Mouse (Mus musculus): ENCODE measurements around the gene Cys1. TPM values are rescaled to one million over a fixed set of nuclear protein-coding genes. Genes with fewer than 3 reads are reported as not detected.
A peak's percentile ranks its signal among the peaks of the same experiment; 100 is the strongest.
"Not testable (repeated sequence)": the region's sequence is repeated elsewhere in the genome, so short reads cannot be mapped to it uniquely, and the experiment has no call there.

Cys1 gene
- polyA plus RNA-seq, 1 experiment from 2014 or later: 1.8 TPM

DNA sequence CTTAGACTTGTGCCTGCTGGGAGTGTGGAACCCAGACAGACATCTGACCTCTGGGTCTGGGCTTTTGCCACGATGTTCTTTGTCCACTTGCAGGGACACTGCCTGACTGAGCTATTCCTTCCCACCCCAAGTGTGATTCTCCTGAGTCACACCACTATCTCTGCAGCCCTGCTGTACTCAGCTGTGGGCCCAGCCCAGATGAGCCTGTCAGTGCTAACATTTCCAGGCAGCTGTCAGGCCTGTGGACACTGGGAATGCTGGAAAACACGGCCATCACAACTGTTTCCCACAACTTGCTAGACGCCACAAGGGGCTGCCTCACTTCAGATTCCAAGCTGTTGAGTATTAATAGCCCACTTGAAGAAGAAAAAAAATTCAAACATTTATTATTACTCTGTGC, 21.4 kb upstream of the Cys1 start:
- no peak for ATAC-seq
- H3K4me1 ChIP-seq (ENCODE audit: control insufficient read depth, insufficient read depth, low read length): peaks cover 4% of the 10 kb centered on the region; the same call in 1 of the 2 replicates
- H3K4me2 ChIP-seq (ENCODE audit: low read length): no peak overlapping the region
- H3K4me3 ChIP-seq (ENCODE audit: low read depth, low read length): no peak overlapping the region
- 90% methylated on average over 3 of the region's 3 CpGs for WGBS
- no peaks in the 10 kb centered on the region for H3K36me3 ChIP-seq (ENCODE audit: control insufficient read depth, insufficient read depth, low read length)
- no peak overlapping the region for H3K9ac ChIP-seq (ENCODE audit: low read depth, low read length)
- H3K27me3 ChIP-seq (ENCODE audit: control insufficient read depth, insufficient read depth, low read depth, low read length): no peaks in the 10 kb centered on the region
- no peak overlapping the region for H3K27ac ChIP-seq (ENCODE audit: low read length)
- H3K9me3 ChIP-seq (replicated peaks; ENCODE audit: control insufficient read depth, low read length, poor library complexity, severe bottlenecking): no peaks in the 10 kb centered on the region

DNA sequence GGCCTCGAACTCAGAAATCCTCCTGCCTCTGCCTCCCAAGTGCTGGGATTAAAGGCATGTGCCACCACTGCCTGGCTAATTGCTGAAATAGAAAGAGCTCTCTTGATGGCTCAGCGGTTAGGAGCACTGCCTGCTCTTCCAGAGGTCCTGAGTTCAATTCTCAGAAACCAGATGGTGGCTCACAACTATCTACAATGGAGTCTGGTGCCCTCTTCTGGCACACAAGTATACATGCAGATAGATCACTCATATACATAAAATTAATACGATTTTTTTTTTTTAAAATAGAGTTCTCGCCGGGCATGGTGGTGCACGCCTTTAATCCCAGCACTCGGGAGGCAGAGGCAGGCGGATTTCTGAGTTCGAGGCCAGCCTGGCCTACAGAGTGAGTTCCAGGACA, 20.0 kb upstream of the Cys1 start:
- not testable (repeated sequence) for H3K36me3 ChIP-seq (ENCODE audit: control insufficient read depth, insufficient read depth, low read length); H3K4me1 ChIP-seq (ENCODE audit: control insufficient read depth, insufficient read depth, low read length); ATAC-seq; H3K4me3 ChIP-seq (ENCODE audit: low read depth, low read length); H3K27me3 ChIP-seq (ENCODE audit: control insufficient read depth, insufficient read depth, low read depth, low read length); H3K9me3 ChIP-seq (replicated peaks; ENCODE audit: control insufficient read depth, low read length, poor library complexity, severe bottlenecking); H3K27ac ChIP-seq (ENCODE audit: low read length); H3K4me2 ChIP-seq (ENCODE audit: low read length); H3K9ac ChIP-seq (ENCODE audit: low read depth, low read length)
- WGBS: 88% methylated on average over 9 of the region's 9 CpGs

DNA sequence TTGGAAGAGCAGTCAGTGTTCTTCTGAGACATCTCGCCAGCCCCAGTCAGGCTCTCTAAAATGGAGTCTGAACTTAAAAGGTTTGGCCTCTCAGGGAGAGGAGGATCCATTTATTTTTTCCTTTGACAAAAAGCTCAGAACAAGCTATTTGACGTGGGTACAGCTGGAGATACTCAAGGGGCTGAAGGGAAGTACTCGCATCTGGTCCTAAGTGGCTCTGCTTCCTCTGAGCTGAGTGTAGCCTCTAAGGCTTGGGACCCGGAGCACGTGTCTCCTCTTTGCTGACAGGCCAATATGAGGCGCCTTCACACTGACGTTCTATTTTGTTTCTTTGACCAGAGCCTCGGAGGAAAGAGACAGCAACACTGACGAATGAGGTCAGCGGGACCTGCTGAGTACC, 18.0 kb upstream of the Cys1 start:
- ATAC-seq: no peak
- H3K4me3 ChIP-seq (ENCODE audit: low read depth, low read length): no peak overlapping the region
- 77% methylated on average over 10 of the region's 10 CpGs for WGBS
- no peaks in the 10 kb centered on the region for H3K4me1 ChIP-seq (ENCODE audit: control insufficient read depth, insufficient read depth, low read length)
- H3K27me3 ChIP-seq (ENCODE audit: control insufficient read depth, insufficient read depth, low read depth, low read length): no peaks in the 10 kb centered on the region
- no peak overlapping the region for H3K9ac ChIP-seq (ENCODE audit: low read depth, low read length)
- H3K27ac ChIP-seq (ENCODE audit: low read length): no peak overlapping the region
- H3K36me3 ChIP-seq (ENCODE audit: control insufficient read depth, insufficient read depth, low read length): no peaks in the 10 kb centered on the region
- no peak overlapping the region for H3K4me2 ChIP-seq (ENCODE audit: low read length)
- H3K9me3 ChIP-seq (replicated peaks; ENCODE audit: control insufficient read depth, low read length, poor library complexity, severe bottlenecking): no peaks in the 10 kb centered on the region

DNA sequence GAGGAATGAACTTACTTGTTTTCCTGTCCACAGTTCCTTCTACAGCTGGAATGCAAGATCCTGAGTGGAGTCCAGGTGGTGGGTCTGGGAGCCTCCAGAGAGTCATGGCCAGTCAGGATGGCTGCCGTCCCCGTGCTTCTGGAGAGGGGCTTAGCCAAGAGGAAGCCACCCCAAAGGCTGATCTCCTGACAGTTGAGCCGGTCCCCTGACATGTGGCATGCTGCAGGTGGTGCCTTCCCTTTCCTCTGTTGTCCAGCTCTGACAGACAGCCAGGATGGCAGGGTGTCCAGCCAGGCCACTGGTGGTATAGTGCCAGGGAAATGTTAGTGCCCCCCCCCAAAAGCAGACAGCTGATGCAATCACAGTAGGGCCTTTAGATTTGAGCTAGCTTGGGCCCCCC, 16.9 kb upstream of the Cys1 start:
- Histone ChIP-seq H3K9ac (ENCODE audit: low read depth, low read length) (no peak overlapping the region), H3K27ac (ENCODE audit: low read length) (no peak overlapping the region), H3K9me3 (replicated peaks; ENCODE audit: control insufficient read depth, low read length, poor library complexity, severe bottlenecking) (no peaks in the 10 kb centered on the region), H3K36me3 (ENCODE audit: control insufficient read depth, insufficient read depth, low read length) (no peaks in the 10 kb centered on the region), H3K4me2 (ENCODE audit: low read length) (no peak overlapping the region), H3K27me3 (ENCODE audit: control insufficient read depth, insufficient read depth, low read depth, low read length) (no peaks in the 10 kb centered on the region), H3K4me1 (ENCODE audit: control insufficient read depth, insufficient read depth, low read length) (no peaks in the 10 kb centered on the region), H3K4me3 (ENCODE audit: low read depth, low read length) (no peak overlapping the region)
- ATAC-seq: no peak
- 64% methylated on average over 3 of the region's 3 CpGs for WGBS

DNA sequence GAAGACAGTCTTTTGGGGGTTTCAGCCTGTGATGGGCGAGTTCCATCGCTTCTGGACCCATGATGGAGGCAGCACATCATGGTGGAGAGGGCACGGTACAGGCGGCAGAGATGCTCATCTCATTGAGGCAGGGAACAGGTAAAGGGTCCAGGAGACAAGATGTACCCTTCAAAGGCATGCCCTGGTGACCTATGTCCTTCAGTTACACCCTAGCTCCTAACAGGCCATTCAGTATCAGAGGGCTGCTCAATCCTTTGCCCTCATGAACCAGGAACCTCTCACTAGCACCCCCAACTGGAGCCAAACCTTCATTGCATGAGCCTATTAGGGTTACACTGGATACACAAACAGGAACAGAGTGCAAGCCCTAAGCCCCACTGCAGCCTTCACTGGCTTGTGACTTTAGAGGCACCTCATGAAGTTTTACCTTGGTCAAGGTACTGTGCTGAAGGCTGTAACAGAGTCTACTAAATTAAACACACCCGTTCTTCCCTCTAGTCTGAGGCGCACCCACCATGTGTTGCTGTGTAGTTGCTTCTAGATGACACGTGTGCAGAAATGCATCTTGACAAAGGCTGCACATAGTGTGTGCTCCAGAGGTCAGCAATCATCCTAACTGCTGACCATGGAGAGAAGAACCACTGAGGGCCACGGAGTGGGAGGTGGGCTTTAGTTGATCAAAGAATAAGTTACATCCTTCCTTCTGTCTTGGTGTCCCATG, 16.0 kb upstream of the Cys1 start:
- H3K9me3 ChIP-seq (replicated peaks; ENCODE audit: control insufficient read depth, low read length, poor library complexity, severe bottlenecking): no peaks in the 10 kb centered on the region
- H3K4me2 ChIP-seq (ENCODE audit: low read length): peak overlapping the region; percentile 42
- H3K36me3 ChIP-seq (ENCODE audit: control insufficient read depth, insufficient read depth, low read length): no peaks in the 10 kb centered on the region
- ATAC-seq: peak; percentile 64
- WGBS: 65% methylated on average over 8 of the region's 8 CpGs
- H3K4me1 ChIP-seq (ENCODE audit: control insufficient read depth, insufficient read depth, low read length): no peaks in the 10 kb centered on the region
- H3K9ac ChIP-seq (ENCODE audit: low read depth, low read length): no peak overlapping the region
- no peak overlapping the region for H3K4me3 ChIP-seq (ENCODE audit: low read depth, low read length)
- H3K27ac ChIP-seq (ENCODE audit: low read length): no peak overlapping the region
- no peaks in the 10 kb centered on the region for H3K27me3 ChIP-seq (ENCODE audit: control insufficient read depth, insufficient read depth, low read depth, low read length)

DNA sequence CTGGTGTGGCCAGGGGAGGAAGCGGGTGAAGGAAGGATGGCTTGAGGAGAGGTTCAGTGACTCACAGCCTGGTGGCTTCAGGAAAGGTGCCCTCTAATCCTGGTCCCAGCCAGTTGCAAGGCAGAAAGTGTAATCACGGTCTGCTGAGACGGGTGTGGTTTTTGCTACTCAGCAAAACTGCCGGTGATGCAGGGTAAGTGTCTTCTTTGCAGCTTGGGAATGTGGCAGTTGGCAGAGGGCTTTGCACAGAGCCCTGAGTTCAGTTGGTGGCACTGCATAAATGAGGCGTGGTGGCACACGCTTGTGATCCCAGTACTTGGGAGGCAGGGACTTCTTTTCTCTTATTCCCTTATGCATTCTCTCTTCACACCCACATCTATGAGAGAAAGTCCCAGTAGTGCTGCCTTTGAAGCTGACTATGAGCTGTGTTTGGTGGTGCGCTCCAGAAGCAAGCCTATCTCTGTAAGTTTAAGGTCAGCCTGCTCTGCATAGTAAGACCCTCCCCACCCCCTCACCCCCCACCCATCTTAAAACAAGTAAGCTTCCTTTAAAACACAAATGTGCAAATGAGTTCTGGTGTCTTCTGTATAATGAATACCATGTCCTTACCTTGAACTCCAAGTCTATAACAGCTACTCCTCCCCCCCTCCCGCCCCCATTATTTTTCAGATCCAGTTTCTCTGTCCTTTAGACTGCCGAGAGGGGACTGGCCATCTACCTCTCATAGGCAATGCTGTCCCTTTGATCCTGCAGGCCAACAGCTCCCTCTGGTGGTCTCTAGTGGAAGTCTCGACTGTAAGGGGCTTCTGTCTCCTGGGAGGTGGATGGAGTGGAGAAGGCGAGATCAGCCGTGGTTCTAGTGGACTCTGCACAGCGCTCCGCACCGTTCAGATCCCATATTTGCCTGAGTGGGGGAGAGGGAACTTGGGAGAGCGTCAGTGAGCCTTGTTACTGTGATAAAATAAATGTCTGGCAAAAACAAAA, 15.2 kb upstream of the Cys1 start:
- peak overlapping the region; percentile 42 for H3K4me2 ChIP-seq (ENCODE audit: low read length)
- no peaks in the 10 kb centered on the region for H3K27me3 ChIP-seq (ENCODE audit: control insufficient read depth, insufficient read depth, low read depth, low read length)
- H3K9ac ChIP-seq (ENCODE audit: low read depth, low read length): no peak overlapping the region
- H3K36me3 ChIP-seq (ENCODE audit: control insufficient read depth, insufficient read depth, low read length): no peaks in the 10 kb centered on the region
- ATAC-seq: peak; percentile 94
- WGBS: 42% methylated on average over 16 of the region's 16 CpGs
- no peak overlapping the region for H3K4me3 ChIP-seq (ENCODE audit: low read depth, low read length)
- no peaks in the 10 kb centered on the region for H3K4me1 ChIP-seq (ENCODE audit: control insufficient read depth, insufficient read depth, low read length)
- H3K9me3 ChIP-seq (replicated peaks; ENCODE audit: control insufficient read depth, low read length, poor library complexity, severe bottlenecking): no peaks in the 10 kb centered on the region
- H3K27ac ChIP-seq (ENCODE audit: low read length): no peak overlapping the region

DNA sequence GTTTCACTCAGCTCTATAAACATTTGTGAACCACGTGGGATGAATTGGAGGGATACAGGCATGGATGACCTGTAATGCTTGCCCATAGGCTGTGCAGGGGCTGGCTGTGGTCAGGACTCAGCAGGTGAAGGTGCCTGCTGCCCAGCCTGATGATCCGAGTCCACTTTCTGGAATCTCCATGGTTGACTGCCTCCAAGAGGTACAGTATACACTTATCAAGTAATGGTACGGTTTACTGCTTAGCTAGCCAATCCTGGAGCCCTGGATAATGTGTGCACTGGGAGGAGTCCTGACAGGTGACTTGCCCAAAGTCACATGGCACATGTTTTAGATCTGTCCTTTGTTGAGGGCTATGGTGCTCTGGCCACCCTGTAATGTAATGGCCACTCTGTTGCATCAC, 8.7 kb upstream of the Cys1 start:
- ATAC-seq: no peak
- no peak overlapping the region for H3K9ac ChIP-seq (ENCODE audit: low read depth, low read length)
- H3K27me3 ChIP-seq (ENCODE audit: control insufficient read depth, insufficient read depth, low read depth, low read length): no peaks in the 10 kb centered on the region
- no peak overlapping the region for H3K27ac ChIP-seq (ENCODE audit: low read length)
- 91% methylated on average over 3 of the region's 3 CpGs for whole genome bisulfite sequencing
- no peaks in the 10 kb centered on the region for H3K4me1 ChIP-seq (ENCODE audit: control insufficient read depth, insufficient read depth, low read length)
- no peaks in the 10 kb centered on the region for H3K9me3 ChIP-seq (replicated peaks; ENCODE audit: control insufficient read depth, low read length, poor library complexity, severe bottlenecking)
- no peaks in the 10 kb centered on the region for H3K36me3 ChIP-seq (ENCODE audit: control insufficient read depth, insufficient read depth, low read length)
- no peak overlapping the region for H3K4me2 ChIP-seq (ENCODE audit: low read length)
- no peak overlapping the region for H3K4me3 ChIP-seq (ENCODE audit: low read depth, low read length)

DNA sequence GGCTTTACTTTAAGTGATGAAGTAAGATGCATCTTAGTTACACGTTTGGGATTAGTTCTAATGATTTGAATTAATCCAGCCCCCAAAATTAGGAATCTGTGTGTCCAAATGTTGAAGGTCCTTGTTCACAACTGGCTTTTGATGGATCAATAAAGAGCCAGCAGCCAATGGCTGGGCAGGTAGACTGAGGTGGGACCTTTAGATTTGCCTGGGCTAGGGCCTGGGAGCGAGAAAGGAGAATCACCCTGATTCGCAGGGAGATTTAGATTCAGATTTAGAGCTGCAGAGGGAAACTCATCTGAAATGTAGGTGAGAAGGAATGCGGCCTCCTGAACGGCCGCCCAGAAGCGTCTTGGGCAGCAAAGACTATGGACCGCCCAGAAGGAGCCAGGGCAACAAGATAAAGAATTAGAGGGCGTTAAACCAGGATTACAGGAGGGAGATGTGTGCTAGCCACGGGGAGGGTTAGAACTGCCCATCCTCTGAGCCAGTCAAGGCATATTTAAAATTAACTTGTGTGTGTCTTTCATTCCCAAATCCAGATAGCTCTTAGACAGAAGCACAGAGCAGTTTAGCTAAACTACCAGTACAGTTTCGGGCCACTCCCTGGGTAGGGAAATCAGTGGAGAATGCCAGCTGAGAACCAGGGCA, 5.2 kb upstream of the Cys1 start:
- no peak overlapping the region for H3K9ac ChIP-seq (ENCODE audit: low read depth, low read length)
- peaks cover 16% of the 10 kb centered on the region for H3K27me3 ChIP-seq (ENCODE audit: control insufficient read depth, insufficient read depth, low read depth, low read length)
- no peaks in the 10 kb centered on the region for H3K4me1 ChIP-seq (ENCODE audit: control insufficient read depth, insufficient read depth, low read length)
- no peak for ATAC-seq
- WGBS: 75% methylated on average over 11 of the region's 11 CpGs
- H3K4me2 ChIP-seq (ENCODE audit: low read length): no peak overlapping the region
- H3K27ac ChIP-seq (ENCODE audit: low read length): no peak overlapping the region
- H3K9me3 ChIP-seq (replicated peaks; ENCODE audit: control insufficient read depth, low read length, poor library complexity, severe bottlenecking): no peaks in the 10 kb centered on the region
- H3K36me3 ChIP-seq (ENCODE audit: control insufficient read depth, insufficient read depth, low read length): no peaks in the 10 kb centered on the region
- H3K4me3 ChIP-seq (ENCODE audit: low read depth, low read length): no peak overlapping the region

All from midbrain, embryonic 16.5 days (tissue).